16 mouse cellular contexts compared by ENCODE assay signal in the genomic region with DNA sequence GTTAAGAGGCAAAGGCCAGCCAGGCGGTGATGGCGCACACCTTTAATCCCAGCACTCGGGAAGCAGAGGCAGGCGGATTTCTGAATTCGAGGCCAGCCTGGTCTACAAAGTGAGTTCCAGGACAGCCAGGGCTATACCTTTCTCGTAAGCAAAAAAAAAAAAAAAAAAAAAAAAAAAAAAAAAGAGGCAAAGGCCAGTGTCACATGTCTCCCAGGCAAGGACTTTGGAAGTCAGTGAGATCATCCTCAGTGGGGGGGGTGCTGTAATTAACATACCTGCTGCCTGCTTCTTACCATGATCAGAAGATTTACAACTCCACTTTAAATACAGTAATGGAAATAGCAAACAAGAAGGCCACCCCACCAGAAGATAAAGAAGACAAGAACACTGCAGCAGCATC. TPM values are rescaled to one million over a fixed set of nuclear protein-coding genes. Genes with fewer than 3 reads are reported as not detected.
"Had no signal": no experiment of that assay in that cellular context is flagged by ENCODE, and none has a peak within 500 bp of the region (broad histone marks: within the 10 kb centered on the region; RNA-seq: fewer than 3 reads in every experiment).

No protein-coding gene starts in this region.

- H3K9me3 ChIP-seq: liver, embryonic 13.5 days had no signal

- ATAC-seq: intestine, embryonic 16.5 days had no signal

- H3K27me3 ChIP-seq: liver, embryonic 13.5 days had no signal

- H3K36me3 ChIP-seq: liver, embryonic 13.5 days had no signal

- H3K27ac ChIP-seq: kidney, postnatal 0 days; liver, embryonic 13.5 days had no signal

- H3K9ac ChIP-seq: liver, embryonic 13.5 days had no signal

- H3K4me3 ChIP-seq: left cerebral cortex, adult 2 months; liver, embryonic 13.5 days had no signal

- H3K4me1 ChIP-seq: liver, embryonic 13.5 days had no signal

- DNase-seq: layer of hippocampus, postnatal 36 days; liver, embryonic 13.5 days; lung, adult 2 months; lung, postnatal 14 days; lung, postnatal 4 days; midbrain, embryonic 14.5 days; thymus, adult 18-20 months; thymus, postnatal 36 days had no signal

- H3K4me2 ChIP-seq: liver, embryonic 13.5 days; midbrain, embryonic 11.5 days had no signal

RNA-seq across cellular contexts. Expression of a gene that starts 57.5 kb away (rescaled TPM):
- total RNA-seq: liver, adult 2 months had no signal
- polyA plus RNA-seq: liver, adult 2 months; small intestine, adult 2 months; spleen, adult 2 months; urinary bladder, adult 2 months had no signal
